Mouse (Mus musculus) stomach, embryonic 16.5 days (tissue): Measurements from ENCODE around the gene Tbc1d22a. TPM values are rescaled to one million over a fixed set of nuclear protein-coding genes. Genes with fewer than 3 reads are reported as not detected.
"Not testable (repeated sequence)": the region's sequence is repeated elsewhere in the genome, so short reads cannot be mapped to it uniquely, and the experiment has no call there.

Experiments used
- ATAC-seq: fragments of 200-750 bp; cut with Nextera tagmentation; 2 replicates; pipeline ENCODE4 v1.8.0; 2017; ENCODE audit warnings: moderate number of reproducible peaks, moderate TSS enrichment; ENCODE audit not compliant: insufficient read depth, low FRiP score
- H3K27ac ChIP-seq: fragments of 300-500 bp; sonication (generic); 2 replicates; pipeline ENCODE4 v1.5.1; 2014; ENCODE audit warnings: low read length
- H3K27me3 ChIP-seq: fragments of 300-500 bp; sonication (generic); 2 replicates; pipeline ENCODE4 v1.6.1; 2014; ENCODE audit warnings: low read length, control low read depth, mixed read lengths; ENCODE audit not compliant: control insufficient read depth, insufficient read depth
- H3K36me3 ChIP-seq: fragments of 300-500 bp; sonication (generic); 2 replicates; pipeline ENCODE4 v1.6.1; 2014; ENCODE audit warnings: low read length; ENCODE audit not compliant: control insufficient read depth, insufficient read depth
- H3K4me1 ChIP-seq: fragments of 300-500 bp; sonication (generic); 2 replicates; pipeline ENCODE4 v1.6.1; 2014; ENCODE audit warnings: low read length, control low read depth, mixed read lengths; ENCODE audit not compliant: control insufficient read depth, insufficient read depth
- H3K4me2 ChIP-seq: fragments of 300-500 bp; sonication (generic); 2 replicates; pipeline ENCODE4 v1.6.1; 2014; ENCODE audit warnings: low read depth, low read length, mixed read lengths
- H3K4me3 ChIP-seq: fragments of 300-500 bp; sonication (generic); replicated peaks from 2 replicates; pipeline ENCODE4 v1.5.1; 2014; ENCODE audit warnings: mild to moderate bottlenecking, low read length
- H3K9ac ChIP-seq: fragments of 300-500 bp; sonication (generic); 2 replicates; pipeline ENCODE4 v1.6.1; 2014; ENCODE audit warnings: low read length
- H3K9me3 ChIP-seq: fragments of 300-500 bp; sonication (generic); replicated peaks from 2 replicates; pipeline ENCODE4 v1.6.1; 2016; ENCODE audit warnings: low read length, control low read depth; ENCODE audit not compliant: control insufficient read depth
- WGBS: fragments of 180-500 bp; shearing (Covaris S2); extraction: QIAGEN DNeasy Blood & Tissue Kit; methylation state at CpG from one replicate; pipeline ENCODE4 v1.1.7; 2014; 5-methylcytosine and 5-hydroxymethylcytosine counted together
- polyA plus RNA-seq: library from polyadenylated mRNA; unstranded; fragments of >200 nt; fragmentation: Nextera tagmentation; extraction: Ambion mirVana; gene quantifications from 2 replicates; pipeline ENCODE4 v1.2.1, GENCODE M21; 2015

The Tbc1d22a gene
- polyA plus RNA-seq, 1 experiment from 2014 or later, result 12.0 TPM

DNA sequence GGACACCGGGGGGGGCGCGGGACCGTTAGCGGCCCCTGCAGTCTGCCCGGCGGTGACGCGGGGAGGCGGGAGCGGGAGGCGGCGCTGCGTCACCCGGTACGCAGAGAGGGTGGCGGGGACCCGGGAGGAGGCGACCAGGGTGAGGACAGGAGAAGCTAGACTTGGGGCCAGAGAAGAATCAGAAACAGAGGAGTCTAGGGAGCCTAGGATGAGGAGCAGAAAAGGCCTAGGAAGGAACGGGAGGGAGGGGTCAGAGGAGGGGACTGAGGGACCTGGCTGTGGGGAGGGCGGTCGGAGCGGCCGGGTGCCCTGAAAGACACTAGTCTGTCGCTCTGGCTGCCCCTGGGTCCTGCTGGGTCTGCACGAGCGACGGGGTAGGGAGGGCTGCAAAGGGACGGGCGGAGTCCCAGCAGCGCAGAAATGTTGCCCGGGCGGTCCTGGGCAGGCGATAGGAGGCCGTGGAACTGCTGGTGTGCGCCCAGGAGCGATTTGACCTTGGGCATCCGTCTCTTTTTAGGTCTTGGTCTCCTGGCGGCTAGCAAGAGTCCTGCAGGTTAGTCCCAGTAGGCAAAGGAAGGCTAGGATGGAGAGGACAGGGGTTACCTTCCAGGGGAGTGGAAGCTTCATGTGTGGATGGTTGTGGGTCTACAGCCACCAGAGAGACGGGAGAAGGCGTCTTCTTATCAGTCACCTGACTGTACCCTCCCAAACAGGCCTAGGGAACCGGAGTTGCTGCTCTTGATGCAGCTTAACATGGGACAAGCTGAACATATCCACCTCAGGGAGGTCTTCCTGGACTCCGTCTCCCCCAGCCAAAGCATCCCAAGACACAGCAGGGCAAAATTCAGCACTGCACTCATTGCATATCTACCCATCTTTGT is 28.3 kb upstream of the Tbc1d22a start, which contains the start of gene Cerk:
TSS of gene Cerk (minus strand) at position 453 of the 881 bp plus-strand sequence.
- Histone ChIP-seq H3K4me1 (peaks cover 45% of the 10 kb centered on the region), H3K4me2 (peak within 1 kb of the TSS; percentile 82), H3K9ac (peak within 1 kb of the TSS; percentile 89), H3K9me3 (no peaks in the 10 kb centered on the region), H3K36me3 (no peaks in the 10 kb centered on the region), H3K27ac (peak within 1 kb of the TSS; percentile 83), H3K4me3 (peak within 1 kb of the TSS; percentile 72), H3K27me3 (no peaks in the 10 kb centered on the region)
- 3% methylated on average over 43 of the region's 43 CpGs for WGBS
- ATAC-seq, result peak; percentile 30; the same call in 1 of the 2 replicates

DNA sequence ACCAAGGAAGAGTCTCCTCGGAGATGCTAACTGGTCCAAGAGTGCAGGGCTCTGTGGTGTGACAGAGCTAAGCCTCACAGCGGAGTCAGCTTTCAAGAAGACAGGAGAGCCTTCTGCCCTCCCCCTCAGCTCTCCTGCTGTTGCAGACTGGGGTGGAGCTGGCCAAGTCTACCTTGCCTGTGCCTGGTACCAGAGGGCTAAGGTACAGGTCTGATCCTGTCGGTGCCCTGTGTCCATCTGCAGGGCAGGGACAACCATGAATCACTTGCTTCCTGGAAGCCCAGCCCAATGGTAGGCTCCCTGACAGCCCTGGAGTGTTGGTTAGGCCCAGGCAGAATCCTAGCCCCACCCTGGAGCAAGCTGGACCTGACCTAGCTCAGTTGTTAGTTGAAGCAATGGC is 27.6 kb upstream of the Tbc1d22a start:
- Histone ChIP-seq H3K4me3 (peak overlapping the region; percentile 72; the same call in 1 of the 2 replicates), H3K4me2 (peak overlapping the region; percentile 82; the same call in 1 of the 2 replicates), H3K9me3 (no peaks in the 10 kb centered on the region), H3K27me3 (no peaks in the 10 kb centered on the region), H3K36me3 (no peaks in the 10 kb centered on the region), H3K4me1 (peaks cover 44% of the 10 kb centered on the region), H3K27ac (peak overlapping the region; percentile 83; the same call in 1 of the 2 replicates), H3K9ac (no peak overlapping the region)
- whole genome bisulfite sequencing, result 52% methylated on average over 3 of the region's 3 CpGs
- no peak for ATAC-seq

DNA sequence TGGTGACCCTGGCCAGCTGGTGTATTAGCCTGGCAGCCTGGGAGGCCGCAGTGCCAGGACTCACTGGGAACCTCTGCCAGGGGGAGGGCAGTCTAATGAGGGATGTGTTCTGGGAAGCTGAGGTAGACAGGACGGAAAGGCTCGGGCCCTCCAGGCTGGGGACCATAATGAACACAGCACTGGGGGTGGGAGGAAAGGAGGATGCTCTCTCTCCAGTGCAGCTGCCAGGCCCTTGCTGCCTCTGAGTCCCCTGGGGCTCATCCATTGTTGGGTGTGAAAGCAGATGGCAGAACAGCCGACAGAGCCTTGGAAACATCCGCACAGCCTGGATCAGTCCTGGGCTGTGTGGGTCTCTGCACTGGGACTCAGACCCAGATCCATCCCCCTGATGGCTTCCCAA is 26.1 kb upstream of the Tbc1d22a start:
- Histone ChIP-seq H3K4me2 (no peak overlapping the region), H3K9ac (no peak overlapping the region), H3K4me1 (peaks cover 33% of the 10 kb centered on the region), H3K4me3 (no peak overlapping the region), H3K27me3 (no peaks in the 10 kb centered on the region), H3K9me3 (no peaks in the 10 kb centered on the region), H3K36me3 (no peaks in the 10 kb centered on the region), H3K27ac (peak overlapping the region; percentile 80)
- peak; percentile 1; the same call in 1 of the 2 replicates for ATAC-seq
- WGBS, result 67% methylated on average over 5 of the region's 5 CpGs

DNA sequence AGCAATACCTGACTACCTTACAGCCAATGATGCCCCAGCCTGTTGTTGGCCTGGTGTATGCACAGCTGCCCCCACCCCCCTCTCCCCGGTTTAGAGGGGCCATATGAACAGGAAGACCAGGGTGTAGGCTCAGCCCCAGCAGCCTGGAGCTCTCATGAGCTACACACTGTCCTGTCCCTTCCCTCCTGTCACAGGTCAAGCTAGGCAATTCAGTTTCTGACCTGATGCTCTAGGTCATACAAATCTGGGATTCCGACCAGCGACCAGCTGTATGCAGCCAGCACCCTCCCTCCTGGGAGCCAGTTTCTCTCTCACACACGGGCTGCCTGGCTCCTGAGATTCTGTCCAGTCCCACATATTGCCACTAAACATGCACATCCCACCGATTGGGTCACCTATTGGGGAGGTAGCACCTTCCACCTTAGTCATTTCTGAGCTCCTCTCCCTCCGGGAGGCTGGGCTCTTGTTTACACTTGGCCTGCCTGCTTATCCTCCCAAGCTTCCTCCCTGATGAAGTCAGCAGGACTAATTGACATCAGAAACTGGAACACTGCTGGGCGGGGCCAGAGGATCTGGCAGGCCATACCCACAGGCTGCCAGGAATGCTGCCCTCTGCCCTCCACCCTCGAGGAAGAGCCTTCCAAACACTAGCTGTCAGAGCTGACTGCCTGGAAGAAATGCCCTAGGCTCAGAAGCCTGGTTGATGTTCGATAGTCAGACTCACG is 25.4 kb upstream of the Tbc1d22a start:
- Histone ChIP-seq H3K4me3 (no peak overlapping the region), H3K27ac (peak overlapping the region; percentile 80), H3K36me3 (no peaks in the 10 kb centered on the region), H3K4me2 (peak overlapping the region; percentile 14; the same call in 1 of the 2 replicates), H3K9ac (peak overlapping the region; percentile 37), H3K4me1 (peaks cover 33% of the 10 kb centered on the region), H3K27me3 (no peaks in the 10 kb centered on the region), H3K9me3 (no peaks in the 10 kb centered on the region)
- ATAC-seq, result peak; percentile 49; the same call in 1 of the 2 replicates
- 25% methylated on average over 10 of the region's 10 CpGs for WGBS

DNA sequence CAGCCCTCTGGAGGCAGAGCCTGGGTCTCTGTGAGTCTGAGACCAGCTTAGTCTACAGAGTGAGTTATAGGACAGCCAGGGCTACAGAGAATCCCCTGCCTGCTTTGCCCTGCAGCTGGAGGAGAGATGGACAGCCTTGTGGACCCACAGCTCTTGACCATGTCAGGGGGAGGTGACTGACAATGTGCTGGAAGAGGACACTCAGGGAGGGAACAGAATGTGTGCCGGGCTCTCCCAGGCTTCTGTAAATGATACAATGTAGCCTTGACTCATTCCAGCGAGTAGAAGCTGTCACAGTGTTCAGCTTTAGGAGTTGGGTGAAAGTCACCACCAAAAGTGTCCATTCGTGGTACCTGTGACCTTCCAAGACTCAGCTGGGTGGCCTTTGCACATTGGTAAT is 23.9 kb upstream of the Tbc1d22a start:
- H3K36me3 ChIP-seq, result no peaks in the 10 kb centered on the region
- H3K27me3 ChIP-seq, result no peaks in the 10 kb centered on the region
- no peak overlapping the region for H3K4me3 ChIP-seq
- no peak for ATAC-seq
- no peak overlapping the region for H3K4me2 ChIP-seq
- peaks cover 25% of the 10 kb centered on the region for H3K4me1 ChIP-seq
- no peak overlapping the region for H3K9ac ChIP-seq
- no peaks in the 10 kb centered on the region for H3K9me3 ChIP-seq
- WGBS, result 84% methylated on average over 3 of the region's 3 CpGs
- H3K27ac ChIP-seq, result no peak overlapping the region

DNA sequence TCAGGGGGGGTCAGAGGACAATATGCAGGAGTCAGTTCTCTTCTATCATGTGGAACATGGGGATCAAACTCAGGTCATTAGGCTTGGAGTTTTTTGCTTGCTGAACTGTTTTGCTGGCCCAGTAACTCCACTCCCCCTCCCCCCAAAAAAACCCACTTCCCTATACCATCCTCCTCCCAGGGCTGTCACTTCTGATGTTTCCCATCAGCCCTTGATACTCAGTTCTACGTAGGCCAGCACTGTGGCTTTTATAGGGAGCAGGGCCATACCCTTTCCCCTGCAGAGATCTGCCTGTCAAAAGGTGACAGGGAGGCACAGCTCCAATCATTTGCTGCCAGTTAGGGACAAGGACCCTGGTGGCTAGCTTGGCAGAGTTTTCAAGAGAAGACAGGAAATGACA is 22.8 kb upstream of the Tbc1d22a start:
- Histone ChIP-seq H3K36me3 (no peaks in the 10 kb centered on the region), H3K4me3 (no peak overlapping the region), H3K27me3 (no peaks in the 10 kb centered on the region), H3K9me3 (no peaks in the 10 kb centered on the region), H3K4me1 (peaks cover 18% of the 10 kb centered on the region), H3K9ac (no peak overlapping the region), H3K27ac (no peak overlapping the region), H3K4me2 (no peak overlapping the region)
- 45% methylated on average over 1 of the region's 1 CpGs for WGBS
- ATAC-seq, result no peak

DNA sequence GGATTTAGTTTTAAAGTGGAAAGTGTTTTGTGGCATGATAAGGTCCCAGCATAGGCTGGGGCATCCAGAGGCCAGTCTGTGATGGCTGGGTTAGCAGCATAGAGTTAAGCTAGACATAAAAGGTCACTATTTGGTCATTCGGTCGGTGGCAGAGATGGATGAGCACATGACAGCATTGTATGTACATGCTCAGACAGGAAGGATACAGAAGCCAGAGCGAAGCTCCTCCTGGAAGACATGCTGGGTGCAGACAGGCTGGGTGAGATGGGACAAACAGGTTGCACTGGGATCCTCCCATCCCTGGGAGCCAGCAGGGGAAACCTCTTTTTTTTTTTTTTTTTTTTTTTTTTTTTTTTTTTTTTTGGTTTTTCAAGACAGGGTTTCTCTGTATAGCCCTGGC is 22.3 kb upstream of the Tbc1d22a start:
- no peaks in the 10 kb centered on the region for H3K36me3 ChIP-seq
- peaks cover 15% of the 10 kb centered on the region for H3K4me1 ChIP-seq
- 60% methylated on average over 3 of the region's 3 CpGs for WGBS
- H3K27me3 ChIP-seq, result no peaks in the 10 kb centered on the region
- H3K4me2 ChIP-seq, result no peak overlapping the region
- H3K27ac ChIP-seq, result no peak overlapping the region
- no peak overlapping the region for H3K9ac ChIP-seq
- H3K9me3 ChIP-seq, result no peaks in the 10 kb centered on the region
- H3K4me3 ChIP-seq, result no peak overlapping the region
- ATAC-seq, result no peak

DNA sequence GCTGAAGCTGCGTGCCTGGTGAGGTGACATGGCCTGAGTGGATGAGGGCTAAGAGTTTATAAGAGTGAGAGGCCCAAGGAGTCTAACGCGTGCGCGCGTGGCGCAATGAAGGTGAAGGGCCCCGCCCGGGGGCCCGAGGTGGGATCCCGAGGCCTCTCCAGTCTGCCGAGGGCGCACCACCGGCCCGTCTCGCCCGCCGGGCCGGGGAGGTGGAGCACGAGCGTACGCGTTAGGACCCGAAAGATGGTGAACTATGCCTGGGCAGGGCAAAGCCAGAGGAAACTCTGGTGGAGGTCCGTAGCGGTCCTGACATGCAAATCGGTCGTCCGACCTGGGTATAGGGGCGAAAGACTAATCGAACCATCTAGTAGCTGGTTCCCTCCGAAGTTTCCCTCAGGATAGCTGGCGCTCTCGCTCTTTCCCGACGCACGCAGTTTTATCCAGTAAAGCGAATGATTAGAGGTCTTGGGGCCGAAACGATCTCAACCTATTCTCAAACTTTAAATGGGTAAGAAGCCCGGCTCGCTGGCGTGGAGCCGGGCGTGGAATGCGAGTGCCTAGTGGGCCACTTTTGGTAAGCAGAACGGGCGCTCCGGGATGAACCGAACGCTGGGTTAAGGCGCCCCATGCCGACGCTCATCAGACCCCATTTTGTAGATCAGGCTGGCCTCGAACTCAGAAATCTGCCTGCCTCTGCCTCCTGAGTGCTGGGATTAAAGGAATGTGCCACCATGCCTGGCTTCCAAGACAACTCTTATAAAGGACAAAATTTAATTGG is 19.4 kb upstream of the Tbc1d22a start:
- not testable (repeated sequence) for H3K4me2 ChIP-seq, H3K9ac ChIP-seq, H3K9me3 ChIP-seq, H3K4me3 ChIP-seq, H3K36me3 ChIP-seq, H3K27ac ChIP-seq, H3K27me3 ChIP-seq, H3K4me1 ChIP-seq
- peak; percentile 95 for ATAC-seq
- 68% methylated on average over 55 of the region's 55 CpGs for WGBS
